Comparison of ENCODE assay signal across 21 mouse cellular contexts in the genomic region with DNA sequence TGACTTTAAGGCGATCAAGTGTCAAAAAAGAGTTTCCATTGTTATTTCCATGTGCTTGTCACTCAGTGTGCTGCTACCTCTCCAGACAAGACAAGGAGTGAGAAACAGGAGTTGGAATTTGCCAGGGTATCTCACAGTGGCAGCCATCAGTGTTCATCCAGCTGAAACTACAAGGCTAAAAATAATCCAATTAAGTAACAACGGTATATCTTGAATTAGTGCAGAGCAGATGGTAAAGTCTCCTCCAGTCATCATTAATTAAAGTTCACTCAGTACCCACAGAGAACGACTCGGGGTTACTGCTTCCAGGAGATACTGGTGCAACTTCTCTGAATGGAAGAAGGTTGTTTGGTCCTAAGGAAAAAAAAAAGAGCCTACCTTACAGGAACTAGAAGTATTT.
DNase-seq lines count a peak whose midpoint lies in the region; ATAC-seq and TF ChIP-seq lines count a peak whose summit lies in the region.
"Had no signal": no experiment of that assay in that cellular context is flagged by ENCODE, and none has a peak within 500 bp of the region (broad histone marks: within the 10 kb centered on the region; RNA-seq: fewer than 3 reads in every experiment).

No protein-coding gene starts in this region.

- DNase-seq in cerebellum, postnatal 10 days = peak; percentile 17 to 37
- no peak for DNase-seq in cerebellum, adult 9-10 months
- peak; percentile 50 for DNase-seq in hindbrain, postnatal 0 days (ENCODE audit: low spot score)
- DNase-seq in hindbrain, embryonic 11.5 days (ENCODE audit: low spot score) = no peak
- peak; percentile 28 for DNase-seq in brain, embryonic 14.5 days (ENCODE audit: low read depth)
- DNase-seq: adrenal gland, adult 8-10 months; adrenal gland, postnatal 25 days; cerebellum, adult 18-20 months; cerebellum, adult 9-11 months; cerebellum, postnatal 36 days; embryo, embryonic 11 days; gastrocnemius, adult 2 months; gastrocnemius, postnatal 14 days; heart, adult 11 months had no signal

- no peak for TF ChIP-seq CTCF in hindbrain, postnatal 0 days (IDR thresholded peaks at IDR 0.05; ENCODE audit: low read depth)
- TF ChIP-seq CTCF in brain, embryonic 14.5 days (IDR thresholded peaks at IDR 0.05; ENCODE audit: borderline replicate concordance, extremely low read depth, insufficient read depth, insufficient read length) = no peak

- H3K9ac ChIP-seq in hindbrain, postnatal 0 days (replicated peaks; ENCODE audit: low read length) = no peak overlapping the region
- no peak overlapping the region for H3K9ac ChIP-seq in hindbrain, embryonic 11.5 days (ENCODE audit: low read depth, low read length)
- H3K9ac ChIP-seq in forebrain, embryonic 16.5 days (replicated peaks; ENCODE audit: low read depth, low read length) = no peak overlapping the region
- H3K9ac ChIP-seq: forebrain, embryonic 13.5 days; forebrain, postnatal 0 days had no signal

- peak; percentile 59; the same call in 1 of the 2 replicates for ATAC-seq in hindbrain, postnatal 0 days
- ATAC-seq in hindbrain, embryonic 11.5 days (ENCODE audit: low FRiP score) = no peak
- ATAC-seq in forebrain, embryonic 16.5 days = no peak
- ATAC-seq: activated CD4-positive, CD25-positive, alpha-beta regulatory T cell, adult 4 months; forebrain, embryonic 13.5 days; forebrain, postnatal 0 days; intestine, postnatal 0 days had no signal

- H3K9me3 ChIP-seq in hindbrain, postnatal 0 days (ENCODE audit: low read length) = no peaks in the 10 kb centered on the region
- H3K9me3 ChIP-seq in hindbrain, embryonic 11.5 days (ENCODE audit: control insufficient read depth, low read length) = no peaks in the 10 kb centered on the region
- H3K9me3 ChIP-seq in forebrain, embryonic 16.5 days (ENCODE audit: control insufficient read depth, low read length) = no peaks in the 10 kb centered on the region
- H3K9me3 ChIP-seq: forebrain, embryonic 10.5 days; forebrain, embryonic 13.5 days had no signal

- no peaks in the 10 kb centered on the region for H3K4me1 ChIP-seq in hindbrain, postnatal 0 days (ENCODE audit: insufficient read depth, low read length)
- H3K4me1 ChIP-seq in hindbrain, embryonic 11.5 days (replicated peaks; ENCODE audit: control insufficient read depth, insufficient read depth, low read length) = no peaks in the 10 kb centered on the region
- H3K4me1 ChIP-seq in forebrain, embryonic 16.5 days (replicated peaks; ENCODE audit: control insufficient read depth, insufficient read depth, low read length) = no peaks in the 10 kb centered on the region
- H3K4me1 ChIP-seq: forebrain, embryonic 10.5 days; forebrain, embryonic 13.5 days had no signal

- no peaks in the 10 kb centered on the region for H3K27me3 ChIP-seq in hindbrain, postnatal 0 days (ENCODE audit: insufficient read depth, low read length)
- H3K27me3 ChIP-seq in hindbrain, embryonic 11.5 days (ENCODE audit: control insufficient read depth, insufficient read depth, low read length) = no peaks in the 10 kb centered on the region
- no peaks in the 10 kb centered on the region for H3K27me3 ChIP-seq in forebrain, embryonic 16.5 days (replicated peaks; ENCODE audit: control insufficient read depth, insufficient read depth, low read length)
- H3K27me3 ChIP-seq: forebrain, embryonic 13.5 days had no signal

- no peak overlapping the region for H3K4me2 ChIP-seq in hindbrain, postnatal 0 days (ENCODE audit: low read depth, low read length)
- H3K4me2 ChIP-seq in hindbrain, embryonic 11.5 days (replicated peaks; ENCODE audit: low read depth, low read length) = no peak overlapping the region
- H3K4me2 ChIP-seq in forebrain, embryonic 16.5 days (ENCODE audit: low read length) = no peak overlapping the region
- H3K4me2 ChIP-seq: forebrain, embryonic 13.5 days; heart, embryonic 11.5 days had no signal

- H3K27ac ChIP-seq in hindbrain, postnatal 0 days = no peak overlapping the region
- H3K27ac ChIP-seq in hindbrain, embryonic 11.5 days (ENCODE audit: low read depth, low read length) = no peak overlapping the region
- no peak overlapping the region for H3K27ac ChIP-seq in forebrain, embryonic 16.5 days (ENCODE audit: low read length)
- H3K27ac ChIP-seq: forebrain, embryonic 10.5 days; forebrain, embryonic 13.5 days; gastrocnemius, adult 2 months had no signal

- no peak overlapping the region for H3K4me3 ChIP-seq in hindbrain, postnatal 0 days (ENCODE audit: low read length)
- H3K4me3 ChIP-seq in hindbrain, embryonic 11.5 days (ENCODE audit: low read depth, low read length) = no peak overlapping the region
- H3K4me3 ChIP-seq in forebrain, embryonic 16.5 days (replicated peaks; ENCODE audit: low read length) = no peak overlapping the region
- H3K4me3 ChIP-seq: forebrain, embryonic 10.5 days; forebrain, embryonic 13.5 days; gastrocnemius, adult 2 months had no signal

- 54% methylated on average over 4 of the region's 4 CpGs for whole genome bisulfite sequencing in hindbrain, postnatal 0 days
- WGBS in hindbrain, embryonic 11.5 days = 70% methylated on average over 4 of the region's 4 CpGs
- WGBS in forebrain, embryonic 16.5 days = 62% methylated on average over 4 of the region's 4 CpGs

- no peak for TF ChIP-seq POLR2A in brain, embryonic 14.5 days (IDR thresholded peaks at IDR 0.05; ENCODE audit: borderline replicate concordance, extremely low read depth, insufficient read depth, insufficient read length, poor library complexity, severe bottlenecking)

- no peaks in the 10 kb centered on the region for H3K36me3 ChIP-seq in hindbrain, postnatal 0 days (ENCODE audit: insufficient read depth, low read length)
- H3K36me3 ChIP-seq in hindbrain, embryonic 11.5 days (ENCODE audit: control insufficient read depth, insufficient read depth, low read length) = no peaks in the 10 kb centered on the region
- no peaks in the 10 kb centered on the region for H3K36me3 ChIP-seq in forebrain, embryonic 16.5 days (ENCODE audit: control insufficient read depth, insufficient read depth)
- H3K36me3 ChIP-seq: forebrain, embryonic 10.5 days had no signal

Comparison
In these comparisons a context has a peak if more than half of its experiments do, and no peak if none do; other contexts are left out.
1. DNase-seq: peak in cerebellum, postnatal 10 days (2 of 2), hindbrain, postnatal 0 days (single experiment) and brain, embryonic 14.5 days (single experiment); none in cerebellum, adult 9-10 months (single experiment) and hindbrain, embryonic 11.5 days (single experiment).